Mouse (Mus musculus) myocyte (in vitro differentiated cells): ENCODE results near the gene Celf2.

ENCODE experiments used
- MAX ChIP-seq: IDR thresholded peaks from one replicate; pipeline ENCODE4 v1.6.1; 2011; ENCODE audit warnings: low read depth, mild to moderate bottlenecking, control low read depth
- MYOD1 ChIP-seq, 3 experiments: IDR thresholded peaks; one replicate each; pipeline ENCODE4 v1.6.1; 2011; ENCODE audit warnings: control low read depth in 2 of 3, low read depth in 2 of 3, mild to moderate bottlenecking in 2 of 3, moderate library complexity in 1 of 3; ENCODE audit not compliant: insufficient read length in 2 of 3, control insufficient read depth in 1 of 3
- POLR2A ChIP-seq: IDR thresholded peaks from one replicate; pipeline ENCODE4 v1.6.1; 2011; ENCODE audit warnings: low read depth, mild to moderate bottlenecking, control low read depth, moderate library complexity; ENCODE audit not compliant: insufficient read length
- USF1 ChIP-seq: IDR thresholded peaks from one replicate; pipeline ENCODE4 v1.6.1; 2011; ENCODE audit warnings: low read depth, mild to moderate bottlenecking, control low read depth, moderate library complexity

DNA sequence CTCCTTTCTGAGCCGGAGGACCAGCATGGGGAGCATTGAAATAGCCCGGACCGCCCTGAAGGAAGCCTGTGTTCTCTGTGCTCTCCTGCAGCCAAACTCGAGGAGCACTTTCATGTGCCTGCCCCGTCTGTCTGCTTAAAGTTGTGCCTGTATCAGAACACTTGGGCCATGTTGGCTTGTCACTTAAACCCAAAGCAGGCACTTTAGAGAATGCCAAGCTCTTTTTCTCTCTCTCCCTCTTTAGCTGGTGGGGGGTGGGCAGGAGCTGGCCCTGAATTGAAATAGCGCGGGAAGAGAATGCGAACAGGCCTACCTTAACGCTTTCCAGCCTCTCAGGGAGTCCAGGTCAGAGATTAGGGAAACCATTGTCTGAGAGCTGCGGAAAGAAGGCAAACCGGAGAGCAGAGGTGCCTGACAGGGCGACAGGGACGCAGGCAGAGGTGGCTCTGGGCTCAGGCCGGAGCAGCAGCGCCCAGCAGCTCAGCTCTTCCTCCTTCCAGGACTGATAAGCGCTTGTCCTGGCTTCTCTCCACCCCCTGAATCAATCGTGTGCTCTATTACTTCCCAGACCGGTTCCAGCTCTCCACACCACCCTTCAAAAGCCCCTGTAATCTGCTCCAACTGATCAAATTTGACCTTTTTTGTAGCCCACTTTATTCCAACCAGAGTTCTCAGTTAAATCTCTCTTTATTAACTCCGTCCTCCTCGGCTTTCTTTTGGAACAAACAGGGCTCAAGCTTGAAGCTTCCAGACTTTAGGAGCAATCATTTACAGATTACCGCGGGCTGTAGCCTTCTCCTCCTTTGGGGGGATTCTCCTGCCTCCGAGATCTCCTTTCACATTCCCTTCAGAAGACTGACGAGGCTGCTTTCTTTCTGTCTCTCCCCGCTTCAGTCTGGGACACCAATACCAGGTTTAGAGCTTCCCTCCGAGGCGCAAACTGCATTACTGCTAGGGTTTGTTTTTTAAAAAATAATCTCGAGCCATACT lies 428.3 kb downstream of the Celf2 start:
- TF ChIP-seq MYOD1 (IDR thresholded peaks at IDR 0.05; ENCODE audit: control insufficient read depth in 1 of 3, insufficient read length in 2 of 3, low read depth in 2 of 3), result no peak
- TF ChIP-seq POLR2A, result peak; percentile 80
- no peak for TF ChIP-seq MAX
- TF ChIP-seq USF1, result no peak
